Mouse (Mus musculus): Measurements from ENCODE around the gene Pigl. TPM values are rescaled to one million over a fixed set of nuclear protein-coding genes. Genes with fewer than 3 reads are reported as not detected.

Pigl gene
- total RNA-seq (2021), result 1 to 10 TPM; 6.4 to 6.8 TPM
- long read RNA-seq, experiment 1, partial matches to known transcripts, result 0 of 3 reads
- long read RNA-seq, experiment 1, other reads (novel, unspliced or antisense), result 3 of 3 reads
- long read RNA-seq, experiment 2, partial matches to known transcripts, result 0 of 2 reads
- long read RNA-seq, experiment 2, other reads (novel, unspliced or antisense), result 1 of 2 reads

- H3K4me3 ChIP-seq, result peak within 1 kb of the TSS; percentile 79
- DNase-seq (ENCODE audit: extremely low spot score in 1 of 2, low spot score in 2 of 2), result peak; percentile 82 to 85
- no peak for TF ChIP-seq CTCF (IDR thresholded peaks at IDR 0.05)
- intact Hi-C loops (cut with DNase I), result loop anchor here (5.0 kb wide), 1 partner anchor 79 kb away; the partner anchor contains the start of gene Cenpv
- peak within 1 kb of the TSS; percentile 94 for H3K27ac ChIP-seq
Observed at GRCm38 (mm10) chr11:62458276-62458724, at the start of gene Pigl, which contains the start of gene Ncor1. TSS of gene Pigl (plus strand) at chr11:62458460. TSS of gene Ncor1 (minus strand) at chr11:62458541.

- DNase-seq (ENCODE audit: extremely low spot score in 1 of 2, low spot score in 2 of 2), result no peak
- intact Hi-C loops (cut with DNase I), result no loop called here
- Histone ChIP-seq H3K27ac (no peak overlapping the region), H3K4me3 (no peak overlapping the region)
- no peak for TF ChIP-seq CTCF (IDR thresholded peaks at IDR 0.05)
Observed at GRCm38 (mm10) chr11:62408848-62409247, 49.4 kb upstream of the Pigl start.

GRCm38 (mm10) chr11:62409611-62410010 lies 48.6 kb upstream of the Pigl start:
- H3K4me3 ChIP-seq, result no peak overlapping the region
- no peak for TF ChIP-seq CTCF (IDR thresholded peaks at IDR 0.05)
- H3K27ac ChIP-seq, result no peak overlapping the region
- intact Hi-C loops (cut with DNase I), result no loop called here
- no peak for DNase-seq (ENCODE audit: extremely low spot score in 1 of 2, low spot score in 2 of 2)

GRCm38 (mm10) chr11:62415026-62415425 lies 43.2 kb upstream of the Pigl start:
- Histone ChIP-seq H3K4me3 (no peak overlapping the region), H3K27ac (no peak overlapping the region)
- no peak for TF ChIP-seq CTCF (IDR thresholded peaks at IDR 0.05)
- intact Hi-C loops (cut with DNase I), result no loop called here
- no peak for DNase-seq (ENCODE audit: extremely low spot score in 1 of 2, low spot score in 2 of 2)

GRCm38 (mm10) chr11:62424525-62424924 lies 33.7 kb upstream of the Pigl start:
- H3K4me3 ChIP-seq, result no peak overlapping the region
- intact Hi-C loops (cut with DNase I), result no loop called here
- H3K27ac ChIP-seq, result no peak overlapping the region
- no peak for DNase-seq (ENCODE audit: extremely low spot score in 1 of 2, low spot score in 2 of 2)
- peak; percentile 35 for TF ChIP-seq CTCF (IDR thresholded peaks at IDR 0.05)

- intact Hi-C loops (cut with DNase I), result loop anchor here (5.0 kb wide), 1 partner anchor 71 kb away; no protein-coding TSS in a partner anchor
- H3K4me3 ChIP-seq, result no peak overlapping the region
- no peak for TF ChIP-seq CTCF (IDR thresholded peaks at IDR 0.05)
- H3K27ac ChIP-seq, result no peak overlapping the region
- DNase-seq (ENCODE audit: extremely low spot score in 1 of 2, low spot score in 2 of 2), result no peak
Observed at GRCm38 (mm10) chr11:62426266-62426665, 32.0 kb upstream of the Pigl start.

GRCm38 (mm10) chr11:62427105-62427504 lies 31.2 kb upstream of the Pigl start:
- DNase-seq (ENCODE audit: extremely low spot score in 1 of 2, low spot score in 2 of 2), result no peak
- no peak overlapping the region for H3K27ac ChIP-seq
- intact Hi-C loops (cut with DNase I), result loop anchor here (5.0 kb wide), 1 partner anchor 70 kb away; no protein-coding TSS in a partner anchor
- no peak overlapping the region for H3K4me3 ChIP-seq
- peak; percentile 38 for TF ChIP-seq CTCF (IDR thresholded peaks at IDR 0.05)

GRCm38 (mm10) chr11:62432211-62432610 lies 26.0 kb upstream of the Pigl start:
- Histone ChIP-seq H3K27ac (peak overlapping the region; percentile 87), H3K4me3 (no peak overlapping the region)
- intact Hi-C loops (cut with DNase I), result no loop called here
- no peak for DNase-seq (ENCODE audit: extremely low spot score in 1 of 2, low spot score in 2 of 2)
- no peak for TF ChIP-seq CTCF (IDR thresholded peaks at IDR 0.05)

GRCm38 (mm10) chr11:62440670-62441315 lies 17.5 kb upstream of the Pigl start:
- no peak overlapping the region for H3K27ac ChIP-seq
- DNase-seq (ENCODE audit: extremely low spot score in 1 of 2, low spot score in 2 of 2), result no peak
- H3K4me3 ChIP-seq, result no peak overlapping the region
- intact Hi-C loops (cut with DNase I), result no loop called here
- TF ChIP-seq CTCF (IDR thresholded peaks at IDR 0.05), result no peak

GRCm38 (mm10) chr11:62445799-62446198 lies 12.5 kb upstream of the Pigl start:
- no peak for TF ChIP-seq CTCF (IDR thresholded peaks at IDR 0.05)
- DNase-seq (ENCODE audit: extremely low spot score in 1 of 2, low spot score in 2 of 2), result no peak
- intact Hi-C loops (cut with DNase I), result no loop called here
- H3K27ac ChIP-seq, result no peak overlapping the region
- H3K4me3 ChIP-seq, result no peak overlapping the region

- TF ChIP-seq CTCF (IDR thresholded peaks at IDR 0.05), result no peak
- no peak for DNase-seq (ENCODE audit: extremely low spot score in 1 of 2, low spot score in 2 of 2)
- intact Hi-C loops (cut with DNase I), result no loop called here
- H3K27ac ChIP-seq, result no peak overlapping the region
- H3K4me3 ChIP-seq, result no peak overlapping the region
Observed at GRCm38 (mm10) chr11:62448971-62449370, 9.3 kb upstream of the Pigl start.

- DNase-seq (ENCODE audit: extremely low spot score in 1 of 2, low spot score in 2 of 2), result no peak
- intact Hi-C loops (cut with DNase I), result loop anchor here (5.0 kb wide), 1 partner anchor 82 kb away; the partner anchor contains the start of gene Cenpv
- H3K4me3 ChIP-seq, result no peak overlapping the region
- TF ChIP-seq CTCF (IDR thresholded peaks at IDR 0.05), result no peak
- no peak overlapping the region for H3K27ac ChIP-seq
Observed at GRCm38 (mm10) chr11:62455193-62455592, 3.1 kb upstream of the Pigl start.
